Mouse (Mus musculus) hindbrain, embryonic 10.5 days (tissue): ENCODE measurements at regions not wholly inside any gene's neighbourhood (a gene's known extent, or its start where the extent isn't known, plus 50 kb on each side); places are given as distances from the start of the nearest gene placed in this dataset.

Experiments used
- DNase-seq: peaks from one replicate; pipeline ENCODE4 v3.0.0-alpha.2; 2017; ENCODE audit warnings: low spot score
- H3K27ac ChIP-seq: fragments of 300-500 bp; sonication (generic); 2 replicates; pipeline ENCODE4 v1.5.1; 2016; ENCODE audit warnings: mild to moderate bottlenecking, moderate library complexity
- H3K27me3 ChIP-seq: fragments of 300-500 bp; sonication (generic); 2 replicates; pipeline ENCODE4 v1.6.1; 2016; ENCODE audit warnings: mild to moderate bottlenecking; ENCODE audit not compliant: poor library complexity, insufficient read depth, severe bottlenecking
- H3K36me3 ChIP-seq: fragments of 300-500 bp; sonication (generic); 2 replicates; pipeline ENCODE4 v1.6.1; 2016; ENCODE audit warnings: mild to moderate bottlenecking, moderate library complexity
- H3K4me1 ChIP-seq: fragments of 300-500 bp; sonication (generic); replicated peaks from 2 replicates; pipeline ENCODE4 v1.6.1; 2016; ENCODE audit warnings: mild to moderate bottlenecking
- H3K4me3 ChIP-seq: fragments of 300-500 bp; sonication (generic); 2 replicates; pipeline ENCODE4 v1.5.1; 2016; ENCODE audit warnings: mild to moderate bottlenecking, moderate library complexity
- H3K9me3 ChIP-seq: fragments of 300-500 bp; sonication (generic); 2 replicates; pipeline ENCODE4 v1.6.1; 2016; ENCODE audit warnings: mild to moderate bottlenecking, moderate library complexity
- WGBS: fragments of 180-500 bp; shearing (Covaris S2); methylation state at CpG from one replicate; pipeline ENCODE4 v1.1.7; 2016; 5-methylcytosine and 5-hydroxymethylcytosine counted together

- WGBS = 3% methylated on average over 4 of the region's 4 CpGs
- peaks cover 66% of the 10 kb centered on the region for H3K27me3 ChIP-seq
- H3K9me3 ChIP-seq = no peaks in the 10 kb centered on the region
- peaks cover 51% of the 10 kb centered on the region for H3K4me1 ChIP-seq
- peak overlapping the region; percentile 89 for H3K27ac ChIP-seq
- no peaks in the 10 kb centered on the region for H3K36me3 ChIP-seq
- DNase-seq = peak; percentile 79
- peak overlapping the region; percentile 36 for H3K4me3 ChIP-seq
These were observed 186.8 kb downstream of the Irx2 start for GRCm38 (mm10) chr13:72815236-72815932.

GRCm38 (mm10) chr13:72815933-72816553 lies 187.4 kb downstream of the Irx2 start:
- DNase-seq = peak; percentile 51
- Histone ChIP-seq H3K9me3 (no peaks in the 10 kb centered on the region), H3K27ac (peak overlapping the region; percentile 89), H3K27me3 (peaks cover 61% of the 10 kb centered on the region), H3K4me1 (peaks cover 53% of the 10 kb centered on the region), H3K4me3 (peak overlapping the region; percentile 36), H3K36me3 (no peaks in the 10 kb centered on the region)
- WGBS = 2% methylated on average over 18 of the region's 18 CpGs

- no peaks in the 10 kb centered on the region for H3K9me3 ChIP-seq
- peaks cover 53% of the 10 kb centered on the region for H3K4me1 ChIP-seq
- DNase-seq = peak; percentile 30
- peak overlapping the region; percentile 36 for H3K4me3 ChIP-seq
- 4% methylated on average over 8 of the region's 8 CpGs for WGBS
- peak overlapping the region; percentile 89 for H3K27ac ChIP-seq
- peaks cover 65% of the 10 kb centered on the region for H3K27me3 ChIP-seq
- no peaks in the 10 kb centered on the region for H3K36me3 ChIP-seq
These were observed 188.2 kb downstream of the Irx2 start for GRCm38 (mm10) chr13:72816856-72817255.

DNA sequence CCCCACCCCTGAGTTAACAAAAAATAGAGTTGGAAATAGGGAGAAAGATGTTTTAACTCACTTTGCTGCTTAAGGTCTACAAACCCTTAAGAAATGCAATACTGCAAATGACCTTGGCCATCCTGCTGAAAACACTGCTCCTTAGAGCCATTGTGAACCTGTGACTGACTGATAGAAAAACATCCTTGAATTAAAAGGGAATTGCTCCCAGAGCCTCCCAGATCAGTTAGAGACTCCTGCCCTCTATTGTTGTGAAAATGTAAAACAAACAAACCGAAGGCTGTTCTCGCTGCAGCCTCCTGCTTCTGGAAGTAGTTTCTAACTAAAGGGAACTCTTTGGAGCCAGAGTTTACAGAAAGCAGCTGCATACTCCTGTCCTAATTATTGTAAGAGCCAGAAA lies 188.9 kb downstream of the Irx2 start:
- Histone ChIP-seq H3K27me3 (peaks cover 71% of the 10 kb centered on the region), H3K4me1 (peaks cover 53% of the 10 kb centered on the region), H3K9me3 (no peaks in the 10 kb centered on the region), H3K4me3 (no peak overlapping the region), H3K36me3 (no peaks in the 10 kb centered on the region), H3K27ac (peak overlapping the region; percentile 56)
- WGBS = 0% methylated on average over 2 of the region's 2 CpGs
- DNase-seq = no peak

DNA sequence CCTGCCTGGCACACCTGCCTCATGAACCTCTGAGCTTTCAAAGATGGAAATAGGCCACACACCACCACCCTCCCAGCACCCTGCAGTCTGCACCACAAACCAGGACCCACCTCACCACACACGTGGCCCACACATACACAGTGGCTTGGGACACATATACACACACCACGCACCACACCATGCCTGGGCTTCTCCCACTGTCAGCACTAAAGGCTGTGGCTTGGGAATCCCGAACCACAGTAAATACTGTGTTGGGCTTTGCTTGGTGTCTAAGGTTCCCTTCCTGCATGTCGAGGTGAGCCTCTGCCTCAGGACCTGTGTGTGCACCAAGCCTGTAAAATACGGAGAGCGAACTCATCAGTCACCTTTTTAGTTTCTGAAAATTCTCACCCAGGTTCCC lies 189.3 kb downstream of the Irx2 start:
- peak; percentile 19 for DNase-seq
- no peaks in the 10 kb centered on the region for H3K36me3 ChIP-seq
- 14% methylated on average over 6 of the region's 6 CpGs for whole genome bisulfite sequencing
- H3K9me3 ChIP-seq = no peaks in the 10 kb centered on the region
- H3K4me3 ChIP-seq = no peak overlapping the region
- peaks cover 53% of the 10 kb centered on the region for H3K4me1 ChIP-seq
- H3K27me3 ChIP-seq = peaks cover 74% of the 10 kb centered on the region
- H3K27ac ChIP-seq = peak overlapping the region; percentile 56

GRCm38 (mm10) chr13:72826613-72827012 lies 198.0 kb downstream of the Irx2 start:
- Histone ChIP-seq H3K4me3 (no peak overlapping the region), H3K27me3 (peaks cover 28% of the 10 kb centered on the region), H3K4me1 (peaks cover 15% of the 10 kb centered on the region), H3K27ac (no peak overlapping the region), H3K36me3 (no peaks in the 10 kb centered on the region), H3K9me3 (no peaks in the 10 kb centered on the region)
- 57% methylated on average over 3 of the region's 3 CpGs for WGBS
- DNase-seq = no peak

GRCm38 (mm10) chr13:72829331-72829730 lies 200.7 kb downstream of the Irx2 start:
- DNase-seq = no peak
- H3K9me3 ChIP-seq = no peaks in the 10 kb centered on the region
- H3K4me1 ChIP-seq = peaks cover 15% of the 10 kb centered on the region
- H3K27me3 ChIP-seq = peaks cover 20% of the 10 kb centered on the region
- H3K27ac ChIP-seq = no peak overlapping the region
- no peaks in the 10 kb centered on the region for H3K36me3 ChIP-seq
- 83% methylated on average over 3 of the region's 3 CpGs for WGBS
- H3K4me3 ChIP-seq = no peak overlapping the region

GRCm38 (mm10) chr13:72833326-72833725 lies 204.7 kb downstream of the Irx2 start:
- no peaks in the 10 kb centered on the region for H3K9me3 ChIP-seq
- H3K4me3 ChIP-seq = no peak overlapping the region
- peaks cover 26% of the 10 kb centered on the region; the same call in 1 of the 2 replicates for H3K27me3 ChIP-seq
- no peaks in the 10 kb centered on the region for H3K36me3 ChIP-seq
- H3K4me1 ChIP-seq = peaks cover 19% of the 10 kb centered on the region
- 88% methylated on average over 2 of the region's 2 CpGs for WGBS
- DNase-seq = no peak
- no peak overlapping the region for H3K27ac ChIP-seq

- Histone ChIP-seq H3K36me3 (no peaks in the 10 kb centered on the region), H3K4me3 (no peak overlapping the region), H3K27ac (peak overlapping the region; percentile 42), H3K9me3 (no peaks in the 10 kb centered on the region), H3K4me1 (peaks cover 16% of the 10 kb centered on the region), H3K27me3 (peaks cover 23% of the 10 kb centered on the region; the same call in 1 of the 2 replicates)
- 62% methylated on average over 9 of the region's 9 CpGs for WGBS
- DNase-seq = no peak
These were observed 208.4 kb downstream of the Irx2 start for GRCm38 (mm10) chr13:72837016-72837415.

GRCm38 (mm10) chr13:72848097-72848496 lies 219.5 kb downstream of the Irx2 start:
- 69% methylated on average over 4 of the region's 4 CpGs for WGBS
- H3K9me3 ChIP-seq = peaks cover 3% of the 10 kb centered on the region; the same call in 1 of the 2 replicates
- DNase-seq = no peak
- H3K4me1 ChIP-seq = peaks cover 10% of the 10 kb centered on the region
- H3K27me3 ChIP-seq = no peaks in the 10 kb centered on the region
- no peak overlapping the region for H3K4me3 ChIP-seq
- no peaks in the 10 kb centered on the region for H3K36me3 ChIP-seq
- no peak overlapping the region for H3K27ac ChIP-seq

DNA sequence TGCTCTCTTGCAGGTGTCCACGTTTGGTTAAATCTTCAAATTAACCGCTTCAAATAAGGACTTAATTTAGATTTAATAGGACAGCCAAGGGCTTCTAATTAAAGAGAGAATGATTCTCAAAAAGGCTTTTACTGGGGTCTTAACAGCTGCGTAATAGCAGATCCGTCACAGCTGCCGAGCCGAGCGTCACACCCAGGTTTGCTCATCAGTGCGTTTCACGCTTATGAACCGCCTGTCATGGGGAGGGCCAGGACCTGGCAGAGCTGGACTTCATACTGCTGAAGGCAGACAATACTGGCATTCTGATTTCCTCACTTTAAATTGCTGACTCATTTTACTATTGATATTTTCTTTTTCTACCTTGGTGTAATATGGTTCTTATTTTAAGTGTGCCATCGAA lies 221.2 kb downstream of the Irx2 start:
- no peak overlapping the region for H3K4me3 ChIP-seq
- no peaks in the 10 kb centered on the region for H3K36me3 ChIP-seq
- no peak overlapping the region for H3K27ac ChIP-seq
- H3K4me1 ChIP-seq = peaks cover 13% of the 10 kb centered on the region
- no peak for DNase-seq
- peaks cover 3% of the 10 kb centered on the region; the same call in 1 of the 2 replicates for H3K9me3 ChIP-seq
- 53% methylated on average over 11 of the region's 11 CpGs for WGBS
- no peaks in the 10 kb centered on the region for H3K27me3 ChIP-seq

DNA sequence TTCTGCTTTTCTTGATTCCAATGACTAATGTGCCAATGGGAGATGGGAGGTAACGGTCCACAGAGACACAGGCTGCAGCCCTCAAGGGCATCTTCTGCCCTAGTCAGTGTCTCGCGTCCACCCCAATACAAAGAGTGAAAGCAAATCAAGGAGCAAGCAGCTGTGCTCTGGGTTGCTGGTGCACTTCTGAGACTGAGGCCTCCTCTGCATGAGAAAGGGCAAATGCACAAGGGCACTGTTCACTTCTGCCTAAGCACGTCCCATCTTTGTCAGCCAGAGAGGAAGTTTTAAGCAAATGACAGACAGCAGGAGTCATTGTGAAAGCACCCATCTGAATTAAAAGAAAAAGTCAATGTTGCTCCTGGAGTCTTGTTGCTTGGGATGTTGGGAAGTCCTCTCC lies 224.3 kb downstream of the Irx2 start:
- H3K9me3 ChIP-seq = no peaks in the 10 kb centered on the region
- 55% methylated on average over 4 of the region's 4 CpGs for WGBS
- H3K4me3 ChIP-seq = no peak overlapping the region
- no peaks in the 10 kb centered on the region for H3K36me3 ChIP-seq
- H3K27me3 ChIP-seq = no peaks in the 10 kb centered on the region
- no peak overlapping the region for H3K27ac ChIP-seq
- peaks cover 13% of the 10 kb centered on the region for H3K4me1 ChIP-seq
- no peak for DNase-seq

GRCm38 (mm10) chr13:72875921-72876320 lies 247.3 kb downstream of the Irx2 start:
- Histone ChIP-seq H3K36me3 (no peaks in the 10 kb centered on the region), H3K9me3 (no peaks in the 10 kb centered on the region), H3K27me3 (no peaks in the 10 kb centered on the region), H3K4me3 (no peak overlapping the region), H3K27ac (no peak overlapping the region), H3K4me1 (no peaks in the 10 kb centered on the region)
- no peak for DNase-seq
